Mouse (Mus musculus): Measurements from ENCODE around the gene Terf2. TPM values are rescaled to one million over a fixed set of nuclear protein-coding genes. Genes with fewer than 3 reads are reported as not detected.

Terf2 gene
- polyA plus RNA-seq, 1 experiment from 2014 or later: 16.8 TPM

GRCm38 (mm10) chr8:107085358-107085757, 11.0 kb downstream of the Terf2 start:
- Histone ChIP-seq H3K27ac (ENCODE audit: low read length) (no peak overlapping the region), H3K4me1 (replicated peaks; ENCODE audit: control insufficient read depth, insufficient read depth, low read length) (no peaks in the 10 kb centered on the region), H3K4me3 (ENCODE audit: low read length) (no peak overlapping the region), H3K36me3 (ENCODE audit: control insufficient read depth, insufficient read depth, low read length) (peaks cover 48% of the 10 kb centered on the region), H3K4me2 (ENCODE audit: low read depth, low read length) (no peak overlapping the region), H3K9me3 (ENCODE audit: control insufficient read depth, low read length) (no peaks in the 10 kb centered on the region), H3K9ac (ENCODE audit: low read length) (no peak overlapping the region), H3K27me3 (ENCODE audit: control insufficient read depth, insufficient read depth, low read depth, low read length) (no peaks in the 10 kb centered on the region)
- 97% methylated on average over 17 of the region's 17 CpGs for WGBS
- ATAC-seq (ENCODE audit: low read depth): no peak

DNA sequence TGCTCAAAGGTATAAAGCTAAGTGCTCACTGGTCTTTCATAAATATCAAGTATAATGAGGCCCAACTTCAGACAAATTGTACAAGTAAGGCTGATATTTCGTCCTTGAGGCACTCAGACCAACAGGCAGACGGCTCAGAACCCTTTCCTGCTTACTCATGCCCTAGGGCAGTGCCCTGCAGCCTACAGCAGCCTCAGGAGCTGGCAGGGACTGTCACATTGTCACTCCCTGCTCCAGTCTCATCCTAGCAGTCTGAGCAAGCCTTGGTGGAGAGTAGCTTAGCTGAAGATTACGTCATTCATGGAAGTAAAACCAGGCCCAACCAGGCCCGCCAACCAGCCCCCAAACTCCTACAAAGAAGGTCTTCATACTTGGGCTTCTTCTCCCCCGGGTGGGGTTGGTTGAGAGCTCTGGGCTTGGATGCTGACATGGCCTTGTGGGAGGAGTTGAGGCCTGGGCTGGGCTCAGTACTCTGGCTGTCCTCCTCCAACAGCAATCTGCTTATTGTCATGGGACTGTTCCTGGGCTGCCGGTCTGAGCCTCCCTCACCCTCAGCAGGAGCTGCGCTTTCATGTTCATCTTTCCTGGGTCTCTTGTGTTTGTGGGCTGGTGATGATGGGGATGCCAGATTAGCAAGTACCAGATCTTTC, 20.0 kb downstream of the Terf2 start:
- no peak for ATAC-seq (ENCODE audit: low read depth)
- no peaks in the 10 kb centered on the region for H3K9me3 ChIP-seq (ENCODE audit: control insufficient read depth, low read length)
- peaks cover 38% of the 10 kb centered on the region for H3K36me3 ChIP-seq (ENCODE audit: control insufficient read depth, insufficient read depth, low read length)

DNA sequence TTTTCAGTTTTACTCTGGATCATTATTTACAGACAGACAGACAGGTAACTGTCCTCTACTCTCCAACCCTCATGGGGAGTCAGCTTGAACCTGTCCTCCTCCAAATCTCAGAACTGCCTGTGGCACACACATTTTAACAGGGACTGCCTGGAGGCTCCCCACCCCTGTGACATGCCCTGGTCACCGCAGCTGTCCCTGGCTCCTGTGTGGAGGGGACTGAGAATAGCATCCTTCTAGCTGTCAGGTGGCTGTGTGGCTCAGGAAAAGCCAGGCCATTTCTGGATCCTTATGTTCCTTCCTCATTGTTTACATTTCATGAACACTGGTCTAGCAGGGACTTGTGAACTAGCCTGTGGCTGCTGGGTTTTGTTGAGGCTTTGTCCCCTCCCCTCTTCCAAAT, 22.2 kb downstream of the Terf2 start:
- Histone ChIP-seq H3K27ac (ENCODE audit: low read length) (no peak overlapping the region), H3K4me2 (ENCODE audit: low read depth, low read length) (no peak overlapping the region), H3K9ac (ENCODE audit: low read length) (no peak overlapping the region), H3K4me1 (replicated peaks; ENCODE audit: control insufficient read depth, insufficient read depth, low read length) (no peaks in the 10 kb centered on the region), H3K27me3 (ENCODE audit: control insufficient read depth, insufficient read depth, low read depth, low read length) (no peaks in the 10 kb centered on the region), H3K4me3 (ENCODE audit: low read length) (no peak overlapping the region), H3K9me3 (ENCODE audit: control insufficient read depth, low read length) (no peaks in the 10 kb centered on the region), H3K36me3 (ENCODE audit: control insufficient read depth, insufficient read depth, low read length) (peaks cover 31% of the 10 kb centered on the region)
- no peak for ATAC-seq (ENCODE audit: low read depth)
- 90% methylated on average over 1 of the region's 1 CpGs for WGBS

More for the DNA sequence above, 20.0 kb downstream of the Terf2 start:
- H3K27me3 ChIP-seq (ENCODE audit: control insufficient read depth, insufficient read depth, low read depth, low read length): no peaks in the 10 kb centered on the region
- H3K27ac ChIP-seq (ENCODE audit: low read length): no peak overlapping the region
- no peak overlapping the region for H3K4me2 ChIP-seq (ENCODE audit: low read depth, low read length)
- 80% methylated on average over 7 of the region's 7 CpGs for WGBS
- H3K4me1 ChIP-seq (replicated peaks; ENCODE audit: control insufficient read depth, insufficient read depth, low read length): no peaks in the 10 kb centered on the region
- no peak overlapping the region for H3K9ac ChIP-seq (ENCODE audit: low read length)
- no peak overlapping the region for H3K4me3 ChIP-seq (ENCODE audit: low read length)

GRCm38 (mm10) chr8:107073706-107074105, 22.6 kb downstream of the Terf2 start:
- Histone ChIP-seq H3K9me3 (ENCODE audit: control insufficient read depth, low read length) (no peaks in the 10 kb centered on the region), H3K4me3 (ENCODE audit: low read length) (no peak overlapping the region), H3K4me1 (replicated peaks; ENCODE audit: control insufficient read depth, insufficient read depth, low read length) (no peaks in the 10 kb centered on the region), H3K27me3 (ENCODE audit: control insufficient read depth, insufficient read depth, low read depth, low read length) (no peaks in the 10 kb centered on the region), H3K36me3 (ENCODE audit: control insufficient read depth, insufficient read depth, low read length) (peaks cover 30% of the 10 kb centered on the region), H3K27ac (ENCODE audit: low read length) (no peak overlapping the region), H3K4me2 (ENCODE audit: low read depth, low read length) (no peak overlapping the region), H3K9ac (ENCODE audit: low read length) (no peak overlapping the region)
- no peak for ATAC-seq (ENCODE audit: low read depth)
- WGBS: 82% methylated on average over 4 of the region's 4 CpGs

- Histone ChIP-seq H3K27ac (ENCODE audit: low read length) (no peak within 1 kb of the TSS), H3K4me2 (ENCODE audit: low read depth, low read length) (no peak within 1 kb of the TSS), H3K36me3 (ENCODE audit: control insufficient read depth, insufficient read depth, low read length) (peaks cover 9% of the 10 kb centered on the region; the same call in 1 of the 2 replicates), H3K27me3 (ENCODE audit: control insufficient read depth, insufficient read depth, low read depth, low read length) (no peaks in the 10 kb centered on the region), H3K4me3 (ENCODE audit: low read length) (no peak within 1 kb of the TSS), H3K4me1 (replicated peaks; ENCODE audit: control insufficient read depth, insufficient read depth, low read length) (no peaks in the 10 kb centered on the region), H3K9me3 (ENCODE audit: control insufficient read depth, low read length) (no peaks in the 10 kb centered on the region), H3K9ac (ENCODE audit: low read length) (no peak within 1 kb of the TSS)
- no peak for ATAC-seq (ENCODE audit: low read depth)
- 39% methylated on average over 17 of the region's 17 CpGs for WGBS
These were observed 30.5 kb downstream of the Terf2 start, which contains the start of gene Tmed6 for GRCm38 (mm10) chr8:107065511-107066496. Gene Tmed6, minus strand, starts transcription at chr8:107065644.

- H3K4me1 ChIP-seq (replicated peaks; ENCODE audit: control insufficient read depth, insufficient read depth, low read length): peaks cover 4% of the 10 kb centered on the region
- WGBS: 93% methylated on average over 1 of the region's 1 CpGs
These were observed 33.7 kb downstream of the Terf2 start for GRCm38 (mm10) chr8:107062613-107063012.

GRCm38 (mm10) chr8:107056973-107057369, 39.4 kb downstream of the Terf2 start:
- Histone ChIP-seq H3K4me3 (ENCODE audit: low read length) (peak overlapping the region; percentile 97), H3K36me3 (ENCODE audit: control insufficient read depth, insufficient read depth, low read length) (peaks cover 21% of the 10 kb centered on the region), H3K4me1 (replicated peaks; ENCODE audit: control insufficient read depth, insufficient read depth, low read length) (peaks cover 17% of the 10 kb centered on the region), H3K9me3 (ENCODE audit: control insufficient read depth, low read length) (no peaks in the 10 kb centered on the region), H3K27me3 (ENCODE audit: control insufficient read depth, insufficient read depth, low read depth, low read length) (no peaks in the 10 kb centered on the region), H3K27ac (ENCODE audit: low read length) (peak overlapping the region; percentile 30; the same call in 1 of the 2 replicates), H3K9ac (ENCODE audit: low read length) (peak overlapping the region; percentile 81), H3K4me2 (ENCODE audit: low read depth, low read length) (peak overlapping the region; percentile 91)
- ATAC-seq (ENCODE audit: low read depth): peak; percentile 68
- WGBS: under 1% methylated on average over 33 of the region's 33 CpGs

More at GRCm38 (mm10) chr8:107062613-107063012, 33.7 kb downstream of the Terf2 start:
- H3K27me3 ChIP-seq (ENCODE audit: control insufficient read depth, insufficient read depth, low read depth, low read length): no peaks in the 10 kb centered on the region
- H3K4me3 ChIP-seq (ENCODE audit: low read length): no peak overlapping the region
- no peaks in the 10 kb centered on the region for H3K9me3 ChIP-seq (ENCODE audit: control insufficient read depth, low read length)
- H3K27ac ChIP-seq (ENCODE audit: low read length): no peak overlapping the region
- no peak for ATAC-seq (ENCODE audit: low read depth)
- H3K36me3 ChIP-seq (ENCODE audit: control insufficient read depth, insufficient read depth, low read length): peaks cover 9% of the 10 kb centered on the region; the same call in 1 of the 2 replicates
- H3K4me2 ChIP-seq (ENCODE audit: low read depth, low read length): no peak overlapping the region
- no peak overlapping the region for H3K9ac ChIP-seq (ENCODE audit: low read length)

DNA sequence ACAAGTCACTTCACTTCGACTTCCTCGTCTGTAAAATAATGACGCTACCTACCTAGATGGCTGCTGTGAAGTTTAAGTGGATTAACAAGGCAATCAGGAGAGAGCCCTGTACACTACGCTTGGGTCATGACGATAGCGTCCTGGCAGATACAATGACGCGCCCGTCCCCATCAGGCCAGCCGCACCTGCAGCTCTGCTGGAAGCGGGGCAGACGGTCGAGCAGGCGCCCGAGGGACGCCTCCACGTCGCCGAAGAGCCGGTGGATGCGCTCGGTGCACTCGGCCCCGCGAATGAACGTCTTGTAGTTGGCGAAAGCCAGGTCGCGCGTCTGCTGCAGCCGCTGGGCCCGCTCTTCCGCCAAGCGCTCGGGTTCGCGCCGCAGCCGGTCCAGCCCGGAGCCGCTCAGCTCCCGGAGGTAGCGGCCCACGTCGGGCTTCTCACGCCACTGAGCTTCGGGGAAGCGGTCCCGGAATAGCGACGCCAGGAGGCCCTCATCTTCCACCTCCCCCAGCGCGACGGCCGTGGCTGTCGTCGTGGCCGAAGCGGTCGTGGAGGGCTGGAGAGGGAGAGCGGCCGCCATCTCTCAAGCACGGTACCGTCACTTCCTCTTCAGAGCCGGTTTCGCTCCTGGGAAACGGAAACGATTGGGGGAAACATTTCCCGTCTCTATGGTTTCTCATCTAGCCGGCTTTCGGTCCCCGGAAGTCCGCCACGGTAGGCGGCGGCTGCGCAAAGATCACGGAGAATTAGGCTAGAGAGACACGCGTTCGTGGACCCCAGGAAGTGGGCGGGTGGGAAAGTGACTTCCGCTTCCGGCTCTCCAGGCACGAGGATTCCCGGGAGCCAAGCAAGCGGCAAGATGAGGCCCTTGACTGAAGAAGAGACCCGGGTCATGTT, 40.0 kb downstream of the Terf2 start, which contains the start of the genes Cog8 and Nip7:
Gene Cog8, minus strand, starts transcription at position 614 of the 897 bp plus-strand sequence.
Gene Nip7, plus strand, starts transcription at position 802 of the 897 bp plus-strand sequence.
- Histone ChIP-seq H3K9me3 (ENCODE audit: control insufficient read depth, low read length) (no peaks in the 10 kb centered on the region), H3K4me3 (ENCODE audit: low read length) (peak within 1 kb of the TSS; percentile 97), H3K4me1 (replicated peaks; ENCODE audit: control insufficient read depth, insufficient read depth, low read length) (peaks cover 17% of the 10 kb centered on the region), H3K4me2 (ENCODE audit: low read depth, low read length) (peak within 1 kb of the TSS; percentile 91), H3K36me3 (ENCODE audit: control insufficient read depth, insufficient read depth, low read length) (peaks cover 25% of the 10 kb centered on the region), H3K27ac (ENCODE audit: low read length) (peak within 1 kb of the TSS; percentile 71), H3K9ac (ENCODE audit: low read length) (peak within 1 kb of the TSS; percentile 92), H3K27me3 (ENCODE audit: control insufficient read depth, insufficient read depth, low read depth, low read length) (no peaks in the 10 kb centered on the region)
- ATAC-seq (ENCODE audit: low read depth): peak; percentile 96
- WGBS: under 1% methylated on average over 88 of the region's 88 CpGs

Measured in lung, embryonic 16.5 days (tissue).